Mouse (Mus musculus): ENCODE measurements around the gene Pak6. TPM values are rescaled to one million over a fixed set of nuclear protein-coding genes. Genes with fewer than 3 reads are reported as not detected.
A peak's percentile ranks its signal among the peaks of the same experiment; 100 is the strongest.
"Not testable (repeated sequence)": the region's sequence is repeated elsewhere in the genome, so short reads cannot be mapped to it uniquely, and the experiment has no call there.

Gene Pak6
- total RNA-seq (2015; ENCODE audit: low replicate concordance), result not detected in 2 replicates
- total RNA-seq (2017; ENCODE audit: low replicate concordance), result 0.77 TPM in 1 of 2 replicates, not detected in the other

DNA sequence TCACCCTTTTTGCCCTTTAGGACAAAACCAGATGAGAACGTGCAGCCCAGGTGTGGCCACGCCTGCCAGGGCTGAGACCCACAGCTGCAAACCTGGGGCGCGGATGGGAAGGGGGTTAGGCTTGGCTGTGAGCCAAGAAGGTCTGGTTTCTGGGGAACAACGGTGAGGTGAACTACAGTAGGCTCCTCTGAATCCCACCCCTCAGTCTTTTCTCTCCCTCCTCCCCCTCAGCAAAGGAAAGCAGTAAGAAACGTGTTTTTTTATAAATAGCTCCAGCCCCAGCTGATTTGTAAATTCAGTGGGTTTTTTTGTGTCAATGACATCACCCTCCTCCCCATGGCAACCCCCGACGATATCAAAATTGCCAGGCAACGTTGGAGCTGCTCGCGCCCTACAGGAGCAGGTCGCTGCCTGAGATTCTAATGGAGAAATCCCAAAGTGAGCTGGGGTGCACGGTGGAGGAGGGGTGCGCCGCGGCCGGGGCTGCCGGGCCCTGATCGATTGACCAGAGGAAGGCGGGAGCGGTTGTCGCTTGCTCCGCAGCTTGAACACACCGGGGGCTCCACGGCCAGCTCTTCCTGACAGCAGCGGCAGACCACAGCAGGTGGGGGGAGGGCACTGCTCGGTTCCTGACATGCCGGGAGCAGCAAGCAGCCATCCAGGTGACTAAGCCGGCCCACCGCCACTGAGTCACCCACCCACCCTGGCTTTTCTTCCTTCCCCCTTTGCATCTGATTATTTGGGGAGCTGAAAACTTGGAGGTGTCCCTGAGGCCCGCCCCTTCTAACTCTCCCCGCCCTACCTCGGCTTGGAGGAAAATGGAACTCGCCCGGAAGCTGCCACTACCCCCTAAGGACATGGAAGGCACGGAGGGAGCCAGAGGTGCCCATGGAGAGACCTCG, at the start of gene Pak6:
Pak6 (plus strand) TSS at position 402 of the 902 bp plus-strand sequence.
- no peak for ATAC-seq (replicated peaks; ENCODE audit: low FRiP score, poor library complexity, severe bottlenecking)

DNA sequence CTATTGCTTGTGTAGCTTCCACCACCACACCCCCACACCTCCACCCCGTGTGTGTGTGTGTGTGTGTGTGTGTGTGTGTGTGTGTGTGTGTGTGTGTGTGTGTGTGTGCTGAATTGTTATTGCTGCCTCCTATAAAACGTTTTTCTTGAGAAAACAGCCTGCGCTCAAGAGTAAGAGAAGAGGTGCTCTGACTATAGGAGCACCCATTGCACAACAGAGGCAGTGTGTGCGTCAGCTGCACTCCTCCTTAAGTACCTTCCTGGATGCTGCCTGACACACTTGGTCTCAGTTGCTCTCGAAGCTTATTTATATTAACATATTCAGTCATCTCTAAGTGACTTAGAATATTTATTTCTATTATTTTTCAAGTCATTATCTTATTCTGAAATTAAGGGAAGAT, 45.1 kb upstream of the Pak6 start:
- no peak for ATAC-seq (replicated peaks; ENCODE audit: low FRiP score, poor library complexity, severe bottlenecking)

DNA sequence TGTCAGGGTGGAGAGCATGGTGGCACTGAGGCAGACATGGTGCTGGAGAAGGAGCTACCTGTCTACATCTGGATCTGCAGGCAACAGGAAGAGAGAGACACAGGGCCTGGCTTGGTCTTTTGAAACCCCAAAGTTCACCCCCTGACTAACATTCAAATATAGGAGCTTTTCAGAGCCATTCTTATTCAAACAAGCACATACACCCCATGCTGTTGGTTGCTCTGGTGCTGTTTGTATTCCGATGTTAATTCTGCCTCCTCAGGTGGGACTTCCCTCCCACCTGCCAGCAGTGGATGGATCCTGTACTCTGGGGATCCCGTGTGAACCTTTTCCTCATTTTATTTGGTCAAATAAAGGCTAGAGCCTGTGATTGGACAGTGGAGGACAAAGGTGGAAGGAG, 43.0 kb upstream of the Pak6 start:
- no peak for ATAC-seq (replicated peaks; ENCODE audit: low FRiP score, poor library complexity, severe bottlenecking)

DNA sequence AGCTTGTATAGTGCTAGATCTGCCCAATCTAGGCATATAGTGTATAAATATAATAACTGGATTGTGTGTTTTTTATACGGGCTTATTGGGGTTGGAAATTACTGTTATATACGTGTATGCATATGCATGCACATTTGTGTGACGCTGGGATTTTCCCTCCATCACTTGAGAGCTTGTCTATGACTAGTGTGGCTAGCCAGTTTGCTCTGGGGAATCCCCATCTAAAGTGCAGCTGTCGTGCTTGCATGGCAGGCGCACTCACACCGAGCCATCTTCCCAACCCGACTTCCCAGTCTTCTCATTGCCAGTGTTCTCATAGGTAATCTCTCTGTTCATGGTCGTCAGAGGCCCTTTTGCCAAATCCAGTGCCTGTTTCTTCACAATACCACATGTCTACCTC, 42.5 kb upstream of the Pak6 start:
- ATAC-seq (replicated peaks; ENCODE audit: low FRiP score, poor library complexity, severe bottlenecking), result no peak

DNA sequence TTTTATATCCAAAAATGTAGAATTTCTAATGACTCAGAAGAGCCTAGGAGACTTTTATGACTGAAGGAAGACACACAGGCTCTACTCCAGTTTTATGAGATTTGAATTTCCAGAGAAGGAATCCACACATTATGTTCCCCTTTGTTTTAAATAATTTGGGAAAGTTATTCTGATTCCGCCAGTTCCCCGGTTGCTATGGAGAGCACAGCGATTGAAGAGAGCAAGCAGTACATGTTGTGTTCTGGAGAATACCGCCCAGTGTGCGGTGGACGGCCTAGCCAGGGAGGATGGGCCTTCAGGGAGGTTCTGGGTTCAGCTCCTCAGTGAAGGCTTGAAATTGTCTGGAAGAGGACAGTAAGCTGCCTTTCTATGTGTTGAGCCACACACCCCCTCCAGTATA, 33.8 kb upstream of the Pak6 start:
- ATAC-seq (replicated peaks; ENCODE audit: low FRiP score, poor library complexity, severe bottlenecking), result no peak

DNA sequence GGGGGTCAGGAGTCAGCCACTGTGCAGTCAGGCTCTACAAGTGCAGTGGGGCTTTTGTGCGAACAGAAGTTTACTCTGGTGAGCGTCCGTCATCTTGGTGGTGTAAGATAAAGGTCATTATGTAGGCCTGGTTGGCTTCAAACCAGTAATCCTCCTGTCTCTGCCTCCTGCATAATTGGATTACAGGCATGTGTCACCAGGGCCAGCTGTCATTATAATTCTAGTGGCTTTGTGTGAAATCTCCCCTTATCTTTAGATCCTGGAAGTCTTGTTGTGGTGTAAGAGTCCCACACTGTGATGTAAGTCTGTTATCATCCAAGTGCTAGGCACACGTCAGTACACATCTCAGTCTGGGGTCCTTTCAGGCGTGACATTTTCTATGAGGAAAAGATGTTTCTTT, 29.7 kb upstream of the Pak6 start:
- ATAC-seq (replicated peaks; ENCODE audit: low FRiP score, poor library complexity, severe bottlenecking), result no peak

DNA sequence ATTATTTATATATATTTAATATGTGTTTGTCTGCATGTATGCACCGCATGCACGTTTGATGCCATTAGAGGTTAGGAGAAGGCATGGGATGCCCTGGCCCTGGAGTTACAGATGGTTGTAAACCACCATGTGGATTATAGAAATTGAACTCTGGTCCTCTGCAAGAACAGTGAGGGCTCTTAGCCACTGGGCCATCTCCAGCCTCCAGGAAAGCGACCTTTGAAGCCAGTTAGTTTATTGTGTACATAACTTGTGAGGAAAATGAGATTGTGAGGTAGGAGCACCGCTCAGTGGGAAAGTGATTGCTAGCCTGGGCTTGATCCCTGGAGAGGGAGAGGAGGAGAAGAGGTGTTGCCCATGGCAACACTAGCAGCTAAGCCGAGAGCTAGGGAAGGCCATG, 25.8 kb upstream of the Pak6 start:
- ATAC-seq (replicated peaks; ENCODE audit: low FRiP score, poor library complexity, severe bottlenecking), result no peak

DNA sequence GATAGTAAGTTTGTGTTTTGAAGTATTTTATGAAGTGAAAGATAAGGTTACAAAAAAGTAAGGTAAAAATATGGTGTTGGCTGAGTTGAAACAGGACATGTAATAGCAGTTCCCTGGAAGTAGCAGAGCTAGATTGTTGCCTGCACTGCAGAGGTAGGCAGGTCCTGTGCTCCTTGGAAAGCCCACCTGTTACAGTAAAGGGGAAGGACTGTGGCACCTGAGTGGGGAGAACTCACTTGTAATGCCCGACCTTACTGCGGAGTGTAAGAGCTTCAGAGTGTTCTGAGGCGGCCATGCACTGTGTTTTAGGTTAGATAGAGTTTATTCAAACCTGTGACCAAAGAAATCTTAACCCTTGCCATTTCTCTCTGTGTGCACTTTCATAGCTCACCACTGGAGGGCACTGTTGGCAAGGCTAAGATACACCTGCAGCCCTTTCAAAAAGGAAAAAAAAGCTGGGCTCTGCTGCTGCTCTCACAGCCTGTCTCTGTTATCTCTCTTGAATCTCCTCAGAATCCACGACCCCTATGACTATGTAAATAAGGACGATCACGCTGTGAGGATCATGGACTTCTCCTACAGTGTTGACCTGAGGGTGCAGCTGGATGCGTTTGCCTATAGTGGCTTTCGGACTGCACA, 25.1 kb upstream of the Pak6 start:
- ATAC-seq (replicated peaks; ENCODE audit: low FRiP score, poor library complexity, severe bottlenecking), result peak; percentile 86

DNA sequence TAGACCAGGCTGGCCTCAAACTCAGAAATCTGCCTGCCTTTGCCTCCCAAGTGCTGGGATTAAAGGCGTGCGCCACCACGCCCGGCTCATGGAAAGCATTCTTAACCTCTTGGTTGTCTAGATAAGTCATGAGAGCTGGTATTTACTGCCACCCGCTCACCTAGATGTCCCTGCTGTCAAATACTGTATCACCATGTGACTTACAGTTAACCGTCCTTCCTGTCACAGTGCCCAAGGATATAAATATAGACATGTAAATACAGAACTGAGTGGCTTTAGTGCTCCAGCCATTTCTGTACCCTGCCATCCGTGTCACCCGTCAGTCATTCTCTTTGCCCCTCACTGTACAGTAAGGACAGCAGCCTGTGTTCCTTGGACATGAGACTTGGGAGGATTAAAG, 24.4 kb upstream of the Pak6 start:
- no peak for ATAC-seq (replicated peaks; ENCODE audit: low FRiP score, poor library complexity, severe bottlenecking)

DNA sequence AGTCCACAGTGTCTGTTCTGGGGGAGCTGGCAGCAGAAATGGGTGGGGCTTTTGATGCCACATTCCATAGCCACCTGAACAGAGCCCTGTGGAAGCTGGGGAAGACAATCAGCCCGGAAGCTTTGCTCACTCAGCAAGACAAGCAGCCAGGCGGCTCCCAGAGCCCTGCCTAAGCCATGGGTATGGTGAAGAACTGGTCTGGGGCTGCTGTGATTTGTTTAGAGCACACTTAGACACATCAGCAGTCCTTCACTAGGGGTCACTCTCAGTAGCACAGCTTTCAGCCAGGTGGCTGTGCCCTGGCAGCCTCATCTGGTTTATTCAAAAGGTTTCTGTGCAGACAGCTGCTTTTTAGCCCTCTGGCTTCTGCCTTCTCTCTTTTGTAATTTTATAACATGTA, 22.0 kb upstream of the Pak6 start:
- no peak for ATAC-seq (replicated peaks; ENCODE audit: low FRiP score, poor library complexity, severe bottlenecking)

DNA sequence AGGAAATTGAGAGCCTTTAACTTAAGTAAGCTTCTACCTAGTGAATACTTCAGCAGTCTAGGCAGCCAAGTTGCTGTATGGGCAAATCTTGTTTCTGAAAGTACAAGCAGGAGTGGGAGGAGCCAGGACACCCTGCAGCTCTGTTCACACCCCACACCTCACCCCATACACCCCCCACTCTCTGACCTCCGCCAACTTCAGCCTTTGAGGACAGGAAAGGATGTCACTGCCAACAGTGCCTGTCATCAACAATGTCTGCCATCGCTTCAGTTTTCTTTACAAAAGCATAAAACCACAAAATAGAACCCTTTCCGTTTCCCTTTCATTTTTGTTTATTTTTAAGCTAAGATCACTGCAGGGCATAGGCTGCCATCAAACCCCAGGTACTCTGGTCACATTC, 20.7 kb upstream of the Pak6 start:
- ATAC-seq (replicated peaks; ENCODE audit: low FRiP score, poor library complexity, severe bottlenecking), result no peak

DNA sequence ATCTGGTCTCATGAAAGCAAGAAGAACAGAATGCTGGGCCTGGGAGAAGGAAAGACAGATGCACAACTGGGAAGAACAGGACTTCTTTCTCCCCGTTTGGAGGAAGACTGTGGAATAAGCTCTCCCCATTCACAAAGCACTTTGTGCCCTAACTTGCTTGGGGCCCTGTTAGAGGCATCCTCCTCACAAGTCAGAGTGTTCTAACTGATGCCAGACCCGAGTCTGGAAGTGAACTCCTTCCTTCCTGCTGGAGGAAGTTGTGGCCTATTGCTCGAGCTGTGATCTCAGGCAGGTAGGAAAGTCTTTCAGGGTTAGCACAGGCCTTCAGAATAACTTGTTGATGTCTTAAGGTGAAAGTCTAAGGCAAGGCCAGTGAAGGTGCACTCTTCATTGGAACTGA, 20.2 kb upstream of the Pak6 start:
- ATAC-seq (replicated peaks; ENCODE audit: low FRiP score, poor library complexity, severe bottlenecking), result no peak

DNA sequence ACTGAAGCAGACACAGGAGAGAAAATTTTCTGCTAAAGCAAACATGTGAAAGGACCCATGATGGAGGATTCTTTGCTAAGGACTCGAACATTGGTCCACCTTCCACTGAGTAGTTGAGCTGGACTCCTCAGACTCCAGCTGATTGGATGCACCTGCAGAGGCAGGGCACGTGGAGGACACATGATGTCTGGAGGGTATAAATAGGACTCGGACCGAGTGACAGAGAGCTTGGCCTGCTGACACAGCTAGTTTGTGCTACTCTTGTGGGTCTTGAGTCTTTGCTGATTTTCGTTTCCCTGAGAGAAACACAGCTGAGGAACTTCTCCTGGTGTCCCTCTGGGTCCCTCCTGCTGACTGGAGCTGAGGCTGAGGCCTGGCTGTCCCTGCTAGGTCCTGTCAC, 16.4 kb upstream of the Pak6 start:
- ATAC-seq (replicated peaks; ENCODE audit: low FRiP score, poor library complexity, severe bottlenecking), result no peak

DNA sequence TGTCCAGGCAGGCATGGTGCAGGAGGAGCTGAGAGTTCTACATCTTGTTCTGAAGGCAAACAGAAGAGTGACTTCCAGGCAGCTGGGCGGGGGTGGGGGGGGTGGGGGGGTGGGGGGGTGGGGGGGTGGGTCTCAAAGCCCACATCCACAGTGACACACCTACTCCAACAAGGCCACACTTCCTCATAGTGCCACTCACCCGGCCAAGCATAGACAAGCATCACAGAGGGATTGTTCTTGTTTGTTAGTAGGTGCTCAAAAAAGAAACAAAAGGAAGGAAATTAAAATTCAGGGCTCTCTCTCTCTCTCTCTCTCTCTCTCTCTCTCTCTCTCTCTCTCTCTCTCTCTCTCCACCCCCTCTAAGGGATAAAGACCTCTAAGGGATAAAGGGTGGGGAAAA, 12.4 kb upstream of the Pak6 start:
- ATAC-seq (replicated peaks; ENCODE audit: low FRiP score, poor library complexity, severe bottlenecking), result not testable (repeated sequence)

DNA sequence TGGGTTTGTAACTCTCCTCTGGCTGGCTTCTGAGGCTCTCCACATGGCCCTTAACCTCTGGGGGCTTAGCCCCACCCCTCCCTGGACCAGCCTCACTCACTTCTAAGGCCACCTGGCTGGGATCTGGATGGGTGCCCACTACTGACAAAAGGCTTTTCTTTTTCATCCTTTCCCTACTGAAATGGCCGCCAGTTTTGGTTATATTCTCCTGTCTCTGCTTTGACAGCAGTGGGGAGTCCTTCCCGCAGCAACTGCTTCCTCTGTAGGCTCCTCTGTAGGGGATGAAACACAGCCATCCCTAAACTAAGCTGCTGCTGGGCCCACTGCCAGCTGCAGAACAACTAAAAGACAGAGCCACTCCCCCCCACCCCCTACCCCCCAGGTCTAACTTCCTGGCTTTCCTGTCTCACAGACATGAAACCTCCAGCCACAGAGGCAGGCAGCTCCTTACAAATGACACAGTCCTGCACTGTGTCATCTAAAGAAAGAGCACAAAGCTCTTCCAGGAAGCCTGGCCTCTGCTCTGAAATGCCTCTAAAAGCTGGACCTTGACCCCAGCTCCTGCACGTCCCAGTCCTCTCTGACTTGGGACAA, 6.3 kb upstream of the Pak6 start:
- ATAC-seq (replicated peaks; ENCODE audit: low FRiP score, poor library complexity, severe bottlenecking), result no peak

DNA sequence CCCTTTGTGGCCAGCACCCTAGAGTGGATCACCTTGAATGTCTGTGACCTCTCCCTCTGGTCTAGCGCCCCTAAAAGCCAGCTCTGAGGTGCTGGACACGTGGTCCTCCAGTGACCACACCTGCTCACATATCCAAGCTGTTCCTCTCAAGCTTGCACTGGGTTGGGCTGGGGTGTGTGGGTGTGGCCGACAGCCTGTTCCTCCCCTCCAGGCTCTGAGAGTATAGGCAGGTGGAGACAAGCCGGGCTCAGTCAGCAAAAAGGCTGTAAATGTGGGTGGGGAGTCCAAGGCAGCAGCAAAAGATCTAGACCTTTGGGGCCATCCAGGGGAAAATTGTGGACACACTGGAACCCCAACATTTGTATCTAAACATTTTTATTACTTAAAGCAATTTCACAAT, 4.6 kb upstream of the Pak6 start:
- peak; percentile 79 for ATAC-seq (replicated peaks; ENCODE audit: low FRiP score, poor library complexity, severe bottlenecking)

DNA sequence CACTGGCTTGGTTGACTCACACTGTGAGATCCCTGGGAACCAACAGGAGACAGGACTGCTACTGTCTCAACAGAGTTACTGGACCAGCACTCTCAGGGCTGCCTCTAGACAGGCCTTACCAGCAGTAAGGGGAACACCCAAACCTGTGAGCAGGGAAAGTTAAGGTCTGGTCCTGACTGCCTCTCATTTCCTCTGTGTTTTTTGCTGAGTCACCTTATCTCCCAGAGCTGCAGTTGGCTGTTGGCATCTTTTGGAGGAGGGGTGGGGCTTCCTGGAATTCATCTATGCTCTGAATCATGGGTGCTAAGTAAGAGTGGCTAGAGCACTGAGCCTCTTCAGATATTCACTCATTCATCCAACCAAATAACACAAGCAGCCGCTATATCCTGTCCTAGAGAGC, 4.0 kb upstream of the Pak6 start:
- ATAC-seq (replicated peaks; ENCODE audit: low FRiP score, poor library complexity, severe bottlenecking), result peak; percentile 69

DNA sequence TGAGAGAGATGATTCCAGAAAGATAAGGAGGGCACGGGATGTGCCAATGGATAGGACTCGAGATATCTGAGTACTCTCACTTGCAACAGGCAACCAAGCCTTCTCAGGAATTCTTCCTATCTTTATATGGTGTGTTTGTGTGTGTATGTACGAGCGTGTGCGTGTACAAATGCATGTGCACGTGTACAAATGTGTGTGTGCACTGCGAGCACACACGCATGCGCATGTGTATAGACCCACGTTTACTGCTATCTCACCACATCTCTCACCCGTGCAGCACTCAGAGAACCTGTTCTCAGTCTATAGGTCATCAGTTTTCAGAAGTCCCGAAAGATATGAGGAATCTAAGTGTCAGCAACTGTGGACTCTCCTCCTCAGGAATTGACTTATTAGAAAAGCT, 3.6 kb upstream of the Pak6 start:
- peak; percentile 8 for ATAC-seq (replicated peaks; ENCODE audit: low FRiP score, poor library complexity, severe bottlenecking)

DNA sequence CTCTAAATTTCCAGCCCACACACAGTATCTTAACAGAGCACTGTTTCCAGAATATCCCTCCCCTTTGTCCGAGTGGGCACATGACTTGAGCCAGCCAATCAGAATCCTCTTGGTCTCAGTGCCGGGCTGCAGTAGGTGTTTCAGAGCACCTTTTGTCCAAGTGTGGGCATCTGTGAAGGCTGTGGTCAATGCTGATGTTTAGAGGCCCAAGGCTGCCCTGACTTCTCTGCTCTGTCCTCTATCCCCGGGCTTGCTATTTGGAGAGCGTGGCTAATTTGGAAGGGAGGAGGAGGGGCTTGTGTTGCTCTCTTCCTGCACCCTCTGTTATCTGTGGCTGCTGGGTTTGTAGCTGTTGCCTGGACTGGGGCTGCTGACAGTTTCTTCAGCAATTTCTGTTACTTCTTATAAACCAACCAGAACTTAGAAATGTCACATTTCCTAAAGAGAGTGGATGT, 3.1 kb upstream of the Pak6 start:
- ATAC-seq (replicated peaks; ENCODE audit: low FRiP score, poor library complexity, severe bottlenecking), result peak; percentile 77

DNA sequence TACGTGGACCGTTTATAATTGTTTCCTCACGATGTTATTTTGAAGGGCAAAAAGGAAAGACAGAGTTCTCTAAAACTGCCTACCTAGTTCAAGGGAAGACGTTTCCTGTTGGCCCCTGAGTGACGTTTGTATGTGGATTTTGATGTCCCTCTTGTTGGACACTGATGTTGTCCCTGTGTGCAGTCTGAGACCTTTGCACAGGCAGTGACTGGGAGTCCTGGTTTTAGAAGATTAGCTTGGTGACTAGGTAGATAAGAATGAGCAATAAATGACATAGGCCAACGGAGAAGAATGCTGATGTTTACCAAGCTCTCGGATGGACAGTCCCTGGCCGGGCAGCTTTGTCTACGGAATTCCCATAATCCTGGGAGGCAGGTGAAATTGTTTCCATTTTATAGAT, 1.2 kb upstream of the Pak6 start:
- no peak for ATAC-seq (replicated peaks; ENCODE audit: low FRiP score, poor library complexity, severe bottlenecking)

Measured in erythroblast, adult 5-6 weeks (primary cell).